Mouse (Mus musculus) spleen, adult 2 months (tissue): ENCODE results near the gene Spata45.

Experiments used
- CTCF ChIP-seq: fragments of 200-500 bp; IDR thresholded peaks from 2 replicates; pipeline ENCODE4 v1.5.1; 2011; ENCODE audit warnings: mild to moderate bottlenecking, inconsistent platforms; ENCODE audit not compliant: insufficient read depth, insufficient read length, insufficient replicate concordance; ENCODE audit errors: extremely low read depth
- POLR2A ChIP-seq: fragments of 200-500 bp; IDR thresholded peaks from 2 replicates; pipeline ENCODE4 v1.6.1; 2011; ENCODE audit warnings: low read depth, low read length, inconsistent platforms

DNA sequence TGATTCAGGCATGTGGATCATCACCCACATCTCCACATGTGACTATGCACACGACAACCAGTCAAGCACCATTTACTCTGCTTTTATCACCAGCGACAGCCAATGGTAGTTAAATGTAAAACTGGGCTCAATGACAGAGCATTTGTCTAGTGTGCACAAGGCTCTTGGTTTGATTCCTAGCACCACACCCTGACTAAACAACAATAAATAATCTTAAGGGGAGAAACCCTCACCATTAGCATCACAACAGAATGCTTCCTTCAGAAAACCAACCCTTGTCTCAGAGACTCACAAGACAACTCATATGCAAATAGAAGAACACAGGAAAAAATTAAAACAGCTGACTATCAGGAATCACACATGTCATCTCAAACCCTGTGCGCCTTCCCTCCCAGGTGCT lies 22.2 kb upstream of the Spata45 start:
- TF ChIP-seq CTCF (no peak), POLR2A (no peak)
